Mouse (Mus musculus) intestine, embryonic 16.5 days (tissue): Measurements from ENCODE around the gene Slc43a1. TPM values are rescaled to one million over a fixed set of nuclear protein-coding genes. Genes with fewer than 3 reads are reported as not detected.

Experiments used
- ATAC-seq: fragments of 200-750 bp; cut with Nextera tagmentation; 2 replicates; pipeline ENCODE4 v1.8.0; 2017; ENCODE audit warnings: moderate TSS enrichment, moderate library complexity
- H3K27ac ChIP-seq: fragments of 300-500 bp; sonication (generic); 2 replicates; pipeline ENCODE4 v1.5.1; 2014; ENCODE audit warnings: mild to moderate bottlenecking, low read length
- H3K27me3 ChIP-seq: fragments of 300-500 bp; sonication (generic); replicated peaks from 2 replicates; pipeline ENCODE4 v1.6.1; 2014; ENCODE audit warnings: low read length, control low read depth, mixed read lengths; ENCODE audit not compliant: control insufficient read depth, insufficient read depth
- H3K36me3 ChIP-seq: fragments of 300-500 bp; sonication (generic); 2 replicates; pipeline ENCODE4 v1.6.1; 2014; ENCODE audit warnings: low read length, control low read depth; ENCODE audit not compliant: control insufficient read depth, insufficient read depth
- H3K4me1 ChIP-seq: fragments of 300-500 bp; sonication (generic); 2 replicates; pipeline ENCODE4 v1.6.1; 2014; ENCODE audit warnings: low read length, control low read depth, mixed read lengths; ENCODE audit not compliant: control insufficient read depth, insufficient read depth
- H3K4me2 ChIP-seq: fragments of 300-500 bp; sonication (generic); 2 replicates; pipeline ENCODE4 v1.6.1; 2014; ENCODE audit warnings: low read depth, low read length, control low read depth
- H3K4me3 ChIP-seq: fragments of 300-500 bp; sonication (generic); 2 replicates; pipeline ENCODE4 v1.5.1; 2014; ENCODE audit warnings: mild to moderate bottlenecking, low read length
- H3K9ac ChIP-seq: fragments of 300-500 bp; sonication (generic); 2 replicates; pipeline ENCODE4 v1.6.1; 2014; ENCODE audit warnings: low read depth, low read length
- H3K9me3 ChIP-seq: fragments of 300-500 bp; sonication (generic); 2 replicates; pipeline ENCODE4 v1.6.1; 2016; ENCODE audit warnings: low read length, control low read depth; ENCODE audit not compliant: control insufficient read depth
- WGBS: fragments of 180-500 bp; shearing (Covaris S2); extraction: QIAGEN DNeasy Blood & Tissue Kit; methylation state at CpG from one replicate; pipeline ENCODE4 v1.1.7; 2014; 5-methylcytosine and 5-hydroxymethylcytosine counted together
- polyA plus RNA-seq: library from polyadenylated mRNA; unstranded; fragments of >200 nt; fragmentation: Nextera tagmentation; extraction: Ambion mirVana; gene quantifications from 2 replicates; pipeline ENCODE4 v1.2.1, GENCODE M21; 2015

The Slc43a1 gene
- polyA plus RNA-seq, 1 experiment from 2014 or later: 14.6 TPM

- Histone ChIP-seq H3K27me3 (peaks cover 49% of the 10 kb centered on the region), H3K27ac (no peak overlapping the region), H3K36me3 (no peaks in the 10 kb centered on the region), H3K4me3 (no peak overlapping the region), H3K9ac (no peak overlapping the region), H3K4me1 (peaks cover 9% of the 10 kb centered on the region), H3K4me2 (no peak overlapping the region), H3K9me3 (no peaks in the 10 kb centered on the region)
- 50% methylated on average over 6 of the region's 6 CpGs for WGBS
- no peak for ATAC-seq
These were observed 37.2 kb downstream of the Slc43a1 start for GRCm38 (mm10) chr2:84875842-84876241.

- Histone ChIP-seq H3K36me3 (no peaks in the 10 kb centered on the region), H3K27ac (no peak overlapping the region), H3K9me3 (no peaks in the 10 kb centered on the region), H3K4me3 (no peak overlapping the region), H3K27me3 (peaks cover 35% of the 10 kb centered on the region), H3K4me1 (peaks cover 11% of the 10 kb centered on the region), H3K9ac (no peak overlapping the region), H3K4me2 (no peak overlapping the region)
- no peak for ATAC-seq
- 79% methylated on average over 8 of the region's 8 CpGs for WGBS
These were observed 41.9 kb downstream of the Slc43a1 start for GRCm38 (mm10) chr2:84880590-84880989.

- peak; percentile 49 for ATAC-seq
- 7% methylated on average over 23 of the region's 23 CpGs for WGBS
- peaks cover 49% of the 10 kb centered on the region for H3K27me3 ChIP-seq
These were observed 44.0 kb downstream of the Slc43a1 start for GRCm38 (mm10) chr2:84882606-84883005.

GRCm38 (mm10) chr2:84883084-84883483 is 44.4 kb downstream of the Slc43a1 start:
- WGBS: 3% methylated on average over 6 of the region's 6 CpGs
- Histone ChIP-seq H3K27ac (no peak overlapping the region), H3K4me2 (peak overlapping the region; percentile 45), H3K36me3 (no peaks in the 10 kb centered on the region), H3K4me3 (peak overlapping the region; percentile 23; the same call in 1 of the 2 replicates), H3K4me1 (peaks cover 27% of the 10 kb centered on the region), H3K27me3 (peaks cover 54% of the 10 kb centered on the region), H3K9ac (no peak overlapping the region), H3K9me3 (no peaks in the 10 kb centered on the region)
- 0 out of 2 replicates have a peak, but pooled peaks have one; percentile 4 for ATAC-seq

More at GRCm38 (mm10) chr2:84882606-84883005, 44.0 kb downstream of the Slc43a1 start:
- no peaks in the 10 kb centered on the region for H3K36me3 ChIP-seq
- H3K4me2 ChIP-seq: peak overlapping the region; percentile 45
- peaks cover 22% of the 10 kb centered on the region for H3K4me1 ChIP-seq
- no peak overlapping the region for H3K27ac ChIP-seq
- peak overlapping the region; percentile 23; the same call in 1 of the 2 replicates for H3K4me3 ChIP-seq
- no peak overlapping the region for H3K9ac ChIP-seq
- no peaks in the 10 kb centered on the region for H3K9me3 ChIP-seq

DNA sequence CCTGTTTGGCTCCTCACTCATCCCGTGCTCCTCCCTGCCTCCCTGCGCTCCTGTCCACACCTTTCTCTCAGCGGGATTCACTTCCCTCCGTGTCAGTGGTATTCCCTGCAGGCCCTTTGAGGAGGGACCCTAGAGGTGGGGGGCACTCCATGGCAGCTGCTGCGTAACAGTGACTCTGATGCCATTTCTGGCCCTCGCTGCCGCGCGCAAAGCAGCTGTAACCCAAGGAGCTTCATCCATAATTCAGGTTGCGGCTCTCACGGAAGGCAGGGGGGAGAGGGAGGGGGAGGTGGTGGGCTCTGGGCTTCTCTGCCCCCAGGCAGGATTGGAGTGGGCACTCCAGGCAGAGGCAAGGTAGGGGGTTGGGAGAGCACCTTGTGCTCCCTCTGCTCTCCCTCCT is 44.9 kb downstream of the Slc43a1 start:
- no peaks in the 10 kb centered on the region for H3K36me3 ChIP-seq
- H3K9ac ChIP-seq: no peak overlapping the region
- H3K4me2 ChIP-seq: peak overlapping the region; percentile 19; the same call in 1 of the 2 replicates
- WGBS: 9% methylated on average over 11 of the region's 11 CpGs
- no peaks in the 10 kb centered on the region for H3K9me3 ChIP-seq
- ATAC-seq: no peak
- no peak overlapping the region for H3K27ac ChIP-seq
- H3K4me1 ChIP-seq: peaks cover 28% of the 10 kb centered on the region
- peaks cover 56% of the 10 kb centered on the region for H3K27me3 ChIP-seq
- H3K4me3 ChIP-seq: no peak overlapping the region

DNA sequence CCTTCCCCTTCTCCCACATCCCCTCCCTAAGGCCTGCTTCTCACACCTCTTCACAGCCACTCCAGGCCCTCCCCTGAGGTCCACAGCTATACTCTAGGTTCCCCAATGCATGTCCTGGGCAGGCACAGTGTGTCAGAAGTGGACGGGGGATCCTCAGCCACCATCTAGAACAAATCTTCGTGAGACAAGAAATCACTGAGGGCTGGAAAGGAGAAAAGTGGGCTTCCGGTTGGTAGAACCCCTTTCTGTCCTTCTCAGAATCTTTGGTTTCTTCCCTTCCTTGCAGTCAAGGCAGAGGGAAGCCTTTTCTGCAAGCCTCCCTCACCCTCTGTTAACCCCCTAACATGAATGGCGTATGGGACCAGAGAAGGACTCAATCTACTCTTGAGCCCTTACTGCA is 45.3 kb downstream of the Slc43a1 start:
- WGBS: 76% methylated on average over 4 of the region's 4 CpGs
- no peaks in the 10 kb centered on the region for H3K36me3 ChIP-seq

DNA sequence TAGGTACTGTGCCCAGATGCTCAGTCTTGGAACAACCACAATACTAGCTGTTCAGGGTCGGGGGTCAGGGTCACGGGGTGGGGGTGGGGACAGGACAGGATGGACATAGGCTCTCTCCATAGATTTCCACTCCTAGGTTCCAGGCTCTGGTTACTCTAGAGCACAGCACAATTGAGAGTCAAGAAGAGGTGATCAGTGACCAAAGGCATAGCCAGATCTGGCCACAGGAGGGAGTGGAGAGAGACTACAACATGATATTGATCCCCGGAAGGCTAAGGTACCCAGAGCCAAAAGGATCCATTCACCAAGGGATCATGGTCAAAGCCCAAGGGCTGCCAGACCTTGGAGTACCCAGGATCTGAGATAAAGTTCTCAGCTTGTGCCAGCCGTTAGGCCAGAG is 46.0 kb downstream of the Slc43a1 start:
- WGBS: 45% methylated on average over 4 of the region's 4 CpGs
- H3K4me1 ChIP-seq: peaks cover 37% of the 10 kb centered on the region
- peaks cover 63% of the 10 kb centered on the region for H3K27me3 ChIP-seq
- no peaks in the 10 kb centered on the region for H3K9me3 ChIP-seq
- no peak for ATAC-seq
- H3K4me2 ChIP-seq: no peak overlapping the region
- no peak overlapping the region for H3K9ac ChIP-seq
- H3K36me3 ChIP-seq: no peaks in the 10 kb centered on the region
- no peak overlapping the region for H3K27ac ChIP-seq
- no peak overlapping the region for H3K4me3 ChIP-seq

More for the DNA sequence above, 45.3 kb downstream of the Slc43a1 start:
- Histone ChIP-seq H3K4me2 (no peak overlapping the region), H3K4me1 (peaks cover 31% of the 10 kb centered on the region), H3K9me3 (no peaks in the 10 kb centered on the region), H3K27me3 (peaks cover 57% of the 10 kb centered on the region), H3K9ac (no peak overlapping the region), H3K4me3 (no peak overlapping the region), H3K27ac (no peak overlapping the region)
- ATAC-seq: no peak

GRCm38 (mm10) chr2:84885084-84886055 is 46.7 kb downstream of the Slc43a1 start:
- H3K27me3 ChIP-seq: peaks cover 63% of the 10 kb centered on the region
- H3K9me3 ChIP-seq: no peaks in the 10 kb centered on the region
- no peak overlapping the region for H3K27ac ChIP-seq
- H3K4me2 ChIP-seq: 0 out of 2 replicates have a peak overlapping the region, but pooled peaks have one; percentile 97
- no peaks in the 10 kb centered on the region for H3K36me3 ChIP-seq
- no peak overlapping the region for H3K9ac ChIP-seq
- H3K4me3 ChIP-seq: no peak overlapping the region; the same call in 1 of the 2 replicates
- ATAC-seq: no peak
- H3K4me1 ChIP-seq: peaks cover 37% of the 10 kb centered on the region
- WGBS: 18% methylated on average over 22 of the region's 23 CpGs

- Histone ChIP-seq H3K4me1 (peaks cover 37% of the 10 kb centered on the region), H3K9ac (peak within 1 kb of the TSS; percentile 67)
- ATAC-seq: no peak
These were observed 47.6 kb downstream of the Slc43a1 start, which contains the start of gene Rtn4rl2 for GRCm38 (mm10) chr2:84886234-84886731. Gene Rtn4rl2 (minus strand): TSS chr2:84886710.

More at GRCm38 (mm10) chr2:84886234-84886731, 47.6 kb downstream of the Slc43a1 start, which contains the start of gene Rtn4rl2:
- H3K4me3 ChIP-seq: peak within 1 kb of the TSS; percentile 65
- H3K27ac ChIP-seq: no peak within 1 kb of the TSS
- H3K27me3 ChIP-seq: peaks cover 63% of the 10 kb centered on the region
- under 1% methylated on average over 33 of the region's 35 CpGs for WGBS
- H3K4me2 ChIP-seq: peak within 1 kb of the TSS; percentile 97
- H3K36me3 ChIP-seq: no peaks in the 10 kb centered on the region
- no peaks in the 10 kb centered on the region for H3K9me3 ChIP-seq
